Mouse (Mus musculus) heart, adult 2 months (tissue): Measurements from ENCODE around the gene Fahd1. TPM values are rescaled to one million over a fixed set of nuclear protein-coding genes. Genes with fewer than 3 reads are reported as not detected.

Experiments
- DNase-seq, 2 experiments: peaks; one replicate each; pipeline ENCODE4 v3.0.0; 2021
- H3K27ac ChIP-seq: fragments of 200-600 bp; 2 replicates; pipeline ENCODE4 v1.8.1; 2022
- H3K27me3 ChIP-seq: fragments of 200-500 bp; 2 replicates; pipeline ENCODE4 v1.6.1; 2012; ENCODE audit warnings: mild to moderate bottlenecking, low read length, inconsistent platforms, mixed read lengths; ENCODE audit not compliant: control insufficient read depth, insufficient read depth
- H3K36me3 ChIP-seq: fragments of 200-500 bp; 2 replicates; pipeline ENCODE4 v1.6.1; 2012; ENCODE audit warnings: low read length, inconsistent platforms; ENCODE audit not compliant: control insufficient read depth, insufficient read depth
- H3K4me1 ChIP-seq: fragments of 200-500 bp; 2 replicates; pipeline ENCODE4 v1.6.1; 2011; ENCODE audit warnings: low read length; ENCODE audit not compliant: control insufficient read depth, insufficient read depth
- H3K4me3 ChIP-seq: fragments of 200-600 bp; 2 replicates; pipeline ENCODE4 v1.8.1; 2022
- H3K79me2 ChIP-seq: fragments of 200-500 bp; replicated peaks from 2 replicates; pipeline ENCODE4 v1.6.1; 2012; ENCODE audit warnings: mild to moderate bottlenecking, inconsistent platforms, low read length, moderate library complexity, mixed read lengths; ENCODE audit not compliant: control insufficient read depth, insufficient read depth
- H3K9ac ChIP-seq: fragments of 200-500 bp; 2 replicates; pipeline ENCODE4 v1.6.1; 2012; ENCODE audit warnings: low read depth, mild to moderate bottlenecking, control low read depth, inconsistent platforms, low read length, mixed read lengths
- CTCF ChIP-seq: fragments of 200-600 bp; IDR thresholded peaks from 2 replicates; pipeline ENCODE4 v1.8.1; 2022; ENCODE audit warnings: antibody characterized with exemption, mild to moderate bottlenecking, moderate library complexity
- EP300 ChIP-seq: fragments of 200-500 bp; IDR thresholded peaks from 2 replicates; pipeline ENCODE4 v1.6.1; 2011; ENCODE audit warnings: low read depth, low read length, control low read depth; ENCODE audit not compliant: insufficient read depth
- POLR2A ChIP-seq: fragments of 200-500 bp; IDR thresholded peaks from 2 replicates; pipeline ENCODE4 v1.6.1; 2011; ENCODE audit warnings: mild to moderate bottlenecking, low read depth, low read length, control low read depth; ENCODE audit not compliant: insufficient read depth
- WGBS: fragments of 180-500 bp; shearing (Covaris S2); methylation state at CpG from one replicate; pipeline ENCODE4 v1.1.7; 2018; 5-methylcytosine and 5-hydroxymethylcytosine counted together
- intact Hi-C: fragments of 180-260 bp; cut with DNase I; formaldehyde crosslinking; loops from one replicate; pipeline ENCODE4 v1.15.1; 2025
- polyA plus RNA-seq: library from polyadenylated mRNA; depleted of rRNA; stranded (reverse); fragments of >200 nt; gene quantifications from 2 replicates; pipeline ENCODE4 v1.2.3, GENCODE M21; 2012; rRNA removed
- total RNA-seq, 2 experiments: library from RNA; stranded (reverse); gene quantifications; 2 replicates each; pipeline ENCODE4 v1.2.3; 2021

The Fahd1 gene
- total and polyA plus RNA-seq, 3 experiments = 42.7 to 81.5 (median 80.3) TPM

DNA sequence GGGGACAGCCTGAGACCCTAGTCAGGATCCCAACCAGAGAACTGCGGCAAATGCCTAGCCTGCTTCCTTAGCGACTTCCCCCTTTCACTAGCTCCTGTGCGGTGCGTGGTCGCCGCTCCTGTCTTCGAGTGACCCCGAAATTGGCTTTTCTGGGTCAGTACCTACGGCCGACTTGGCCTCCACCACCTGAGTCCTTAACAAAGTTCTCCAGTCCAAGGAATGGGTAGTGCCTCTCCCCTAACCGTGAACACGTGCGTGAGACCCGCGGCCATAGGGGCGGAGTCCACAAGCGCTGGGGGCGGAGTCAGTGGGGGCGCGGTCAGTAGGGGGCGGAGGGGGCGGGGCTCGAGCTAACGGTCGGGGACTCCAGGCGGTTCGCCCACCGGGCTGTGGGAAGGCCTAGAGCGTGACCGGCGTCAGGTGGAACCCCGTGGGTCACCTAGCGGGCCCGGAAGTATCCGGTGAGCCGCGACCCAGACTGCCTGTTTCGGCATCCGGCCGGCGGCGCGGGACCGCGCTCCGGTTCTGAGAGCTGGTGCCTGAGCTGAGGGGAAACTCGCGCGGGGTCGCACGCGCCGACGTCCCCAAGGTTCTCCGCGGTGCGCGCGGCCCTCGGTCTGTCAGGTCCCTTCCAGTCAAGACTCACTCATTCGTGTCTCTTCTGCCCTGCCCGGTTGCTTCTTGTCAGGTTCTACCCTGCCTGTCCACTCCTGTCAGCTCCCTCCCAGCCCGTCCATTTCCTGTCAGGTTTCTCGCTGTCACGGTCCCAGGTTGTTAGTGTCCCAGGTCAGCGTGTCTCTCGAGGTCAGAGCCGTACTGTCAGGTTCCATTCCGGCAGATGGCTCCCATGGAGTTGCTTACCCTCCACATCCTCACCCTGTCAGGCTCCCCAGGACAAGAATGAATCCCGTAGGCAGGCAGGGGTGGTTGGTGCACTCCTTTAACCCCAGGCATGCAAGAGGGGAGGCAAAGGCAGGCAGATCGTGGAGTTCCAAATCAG lies 45.9 kb downstream of the Fahd1 start, which contains the start of gene Meiob:
Gene Meiob (plus strand): TSS at position 338 of the 1,000 bp plus-strand sequence.
- DNase-seq = peak; percentile 69 to 72
- Histone ChIP-seq H3K9ac (peak within 1 kb of the TSS; percentile 56), H3K27me3 (0 out of 2 replicates have a peak, but pooled peaks cover 2% of the 10 kb centered on the region), H3K4me3 (peak within 1 kb of the TSS; percentile 50), H3K27ac (no peak within 1 kb of the TSS), H3K4me1 (peaks cover 3% of the 10 kb centered on the region), H3K79me2 (no peaks in the 10 kb centered on the region), H3K36me3 (no peaks in the 10 kb centered on the region)
- intact Hi-C loops = no loop called here
- 1% methylated on average over 71 of the region's 71 CpGs for WGBS
- no peak for TF ChIP-seq EP300
- TF ChIP-seq POLR2A = no peak
- no peak for TF ChIP-seq CTCF

- no peak for TF ChIP-seq CTCF
- TF ChIP-seq POLR2A = no peak
- no peak for TF ChIP-seq EP300
- Histone ChIP-seq H3K4me3 (no peak overlapping the region), H3K27ac (no peak overlapping the region), H3K9ac (no peak overlapping the region), H3K4me1 (peaks cover 3% of the 10 kb centered on the region), H3K36me3 (no peaks in the 10 kb centered on the region), H3K79me2 (no peaks in the 10 kb centered on the region), H3K27me3 (no peaks in the 10 kb centered on the region; the same call in 1 of the 2 replicates)
- intact Hi-C loops = no loop called here
- 68% methylated on average over 3 of the region's 3 CpGs for WGBS
- DNase-seq = no peak
Observed at GRCm38 (mm10) chr17:24800524-24800923, 49.6 kb downstream of the Fahd1 start.

- DNase-seq = no peak
- peaks cover 1% of the 10 kb centered on the region for H3K4me1 ChIP-seq
- H3K27ac ChIP-seq = no peak overlapping the region
- no peaks in the 10 kb centered on the region; the same call in 1 of the 2 replicates for H3K27me3 ChIP-seq
- H3K79me2 ChIP-seq = no peaks in the 10 kb centered on the region
- 82% methylated on average over 4 of the region's 4 CpGs for WGBS
- no peak overlapping the region for H3K9ac ChIP-seq
- intact Hi-C loops = no loop called here
- no peak overlapping the region for H3K4me3 ChIP-seq
- H3K36me3 ChIP-seq = no peaks in the 10 kb centered on the region
- no peak for TF ChIP-seq EP300
- TF ChIP-seq CTCF = no peak
- TF ChIP-seq POLR2A = no peak
Observed at GRCm38 (mm10) chr17:24799476-24799875, 50.7 kb downstream of the Fahd1 start.

Other genes with a start within 250 kb of the Fahd1 start
- gene Tsc2, start 217.7 kb downstream of the Fahd1 start, total RNA-seq = 100 to 1,000 TPM; 104 to 110 TPM
- gene Tsc2, start 217.7 kb downstream of the Fahd1 start, polyA plus RNA-seq = 178 and 194 TPM in 2 replicates
- gene Nthl1, start 217.7 kb downstream of the Fahd1 start, total RNA-seq = 1 to 10 TPM; 2.9 to 3.4 TPM
- gene Nthl1, start 217.7 kb downstream of the Fahd1 start, polyA plus RNA-seq = 4.4 and 7.0 TPM in 2 replicates
- 100 to 1,000 TPM in 1 of 2 experiments, 10 to 100 TPM in 1; 100.0 to 110 TPM for gene Slc9a3r2, start 200.0 kb downstream of the Fahd1 start, total RNA-seq
- gene Slc9a3r2, start 200.0 kb downstream of the Fahd1 start, polyA plus RNA-seq = 125 and 147 TPM in 2 replicates
- not detected for gene Npw, start 191.9 kb downstream of the Fahd1 start, total RNA-seq
- gene Npw, start 191.9 kb downstream of the Fahd1 start, polyA plus RNA-seq = not detected in 2 replicates
- gene Zfp598, start 180.7 kb downstream of the Fahd1 start, total RNA-seq = 10 to 100 TPM; 17.4 to 17.5 TPM
- 28.1 and 29.9 TPM in 2 replicates for gene Zfp598, start 180.7 kb downstream of the Fahd1 start, polyA plus RNA-seq
- under 1 TPM; 0.16 to 0.30 TPM for gene Syngr3, start 160.4 kb downstream of the Fahd1 start, total RNA-seq
- gene Syngr3, start 160.4 kb downstream of the Fahd1 start, polyA plus RNA-seq = 0.43 and 1.00 TPM in 2 replicates
- 10 to 100 TPM; 20.3 to 21.5 TPM for gene Gfer, start 154.2 kb downstream of the Fahd1 start, total RNA-seq
- gene Gfer, start 154.2 kb downstream of the Fahd1 start, polyA plus RNA-seq = 14.0 and 14.6 TPM in 2 replicates
- gene Noxo1, start 154.1 kb downstream of the Fahd1 start, total RNA-seq = 1 to 10 TPM in 1 of 2 experiments, under 1 TPM in 1; 0.65 to 1.0 TPM
- 2.4 and 4.5 TPM in 2 replicates for gene Noxo1, start 154.1 kb downstream of the Fahd1 start, polyA plus RNA-seq
- 10 to 100 TPM; 17.4 to 19.4 TPM for gene Tbl3, start 142.7 kb downstream of the Fahd1 start, total RNA-seq
- gene Tbl3, start 142.7 kb downstream of the Fahd1 start, polyA plus RNA-seq = 34.2 and 39.2 TPM in 2 replicates
- gene Rnf151, start 132.3 kb downstream of the Fahd1 start, total RNA-seq = not detected
- 0.15 and 0.68 TPM in 2 replicates for gene Rnf151, start 132.3 kb downstream of the Fahd1 start, polyA plus RNA-seq
- 100 to 1,000 TPM; 675 to 722 TPM for gene Rps2, start 132.2 kb downstream of the Fahd1 start, total RNA-seq
- 2,277 and 2,346 TPM in 2 replicates for gene Rps2, start 132.2 kb downstream of the Fahd1 start, polyA plus RNA-seq
- gene Ndufb10, start 125.9 kb downstream of the Fahd1 start, total RNA-seq = 100 to 1,000 TPM; 916 to 992 TPM
- 1,269 and 1,412 TPM in 2 replicates for gene Ndufb10, start 125.9 kb downstream of the Fahd1 start, polyA plus RNA-seq
- gene Rpl3l, start 122.5 kb downstream of the Fahd1 start, total RNA-seq = 100 to 1,000 TPM; 386 to 472 TPM
- 213 and 215 TPM in 2 replicates for gene Rpl3l, start 122.5 kb downstream of the Fahd1 start, polyA plus RNA-seq
- 100 to 1,000 TPM; 154 to 178 TPM for gene Msrb1, start 113.7 kb downstream of the Fahd1 start, total RNA-seq
- 155 and 164 TPM in 2 replicates for gene Msrb1, start 113.7 kb downstream of the Fahd1 start, polyA plus RNA-seq
- not detected for gene Hs3st6, start 97.4 kb downstream of the Fahd1 start, total RNA-seq
- 0.10 TPM in 1 of 2 replicates, not detected in the other for gene Hs3st6, start 97.4 kb downstream of the Fahd1 start, polyA plus RNA-seq
- under 1 TPM; 0.14 to 0.18 TPM for gene Meiob, start 46.1 kb downstream of the Fahd1 start, total RNA-seq
- not detected in 2 replicates for gene Meiob, start 46.1 kb downstream of the Fahd1 start, polyA plus RNA-seq
- 10 to 100 TPM; 85.8 to 89.5 TPM for gene Hagh, start 10.2 kb downstream of the Fahd1 start, total RNA-seq
- 126 and 133 TPM in 2 replicates for gene Hagh, start 10.2 kb downstream of the Fahd1 start, polyA plus RNA-seq
- gene Igfals, start 15.6 kb upstream of the Fahd1 start, total RNA-seq = 10 to 100 TPM; 11.7 to 12.7 TPM
- gene Igfals, start 15.6 kb upstream of the Fahd1 start, polyA plus RNA-seq = 6.4 and 9.2 TPM in 2 replicates
- 10 to 100 TPM; 18.2 to 22.7 TPM for gene Nubp2, start 36.0 kb upstream of the Fahd1 start, total RNA-seq
- 17.8 and 17.9 TPM in 2 replicates for gene Nubp2, start 36.0 kb upstream of the Fahd1 start, polyA plus RNA-seq
- 10 to 100 TPM; 30.4 to 33.8 TPM for gene Spsb3, start 36.3 kb upstream of the Fahd1 start, total RNA-seq
- gene Spsb3, start 36.3 kb upstream of the Fahd1 start, polyA plus RNA-seq = 47.0 and 66.2 TPM in 2 replicates
- 10 to 100 TPM; 16.9 to 18.3 TPM for gene Eme2, start 44.7 kb upstream of the Fahd1 start, total RNA-seq
- gene Eme2, start 44.7 kb upstream of the Fahd1 start, polyA plus RNA-seq = 19.3 and 20.3 TPM in 2 replicates
- 100 to 1,000 TPM in 1 of 2 experiments, 10 to 100 TPM in 1; 95.6 to 102 TPM for gene Mrps34, start 44.8 kb upstream of the Fahd1 start, total RNA-seq
- gene Mrps34, start 44.8 kb upstream of the Fahd1 start, polyA plus RNA-seq = 102 and 133 TPM in 2 replicates
- gene Nme3, start 46.1 kb upstream of the Fahd1 start, total RNA-seq = 10 to 100 TPM; 30.7 to 37.7 TPM
- gene Nme3, start 46.1 kb upstream of the Fahd1 start, polyA plus RNA-seq = 46.4 and 55.2 TPM in 2 replicates
- gene Mapk8ip3, start 86.6 kb upstream of the Fahd1 start, total RNA-seq = 10 to 100 TPM; 60.0 to 67.9 TPM
- gene Mapk8ip3, start 86.6 kb upstream of the Fahd1 start, polyA plus RNA-seq = 74.4 and 105 TPM in 2 replicates
- gene Jpt2, start 110.3 kb upstream of the Fahd1 start, total RNA-seq = 1 to 10 TPM; 9.2 TPM
- 4.3 and 5.7 TPM in 2 replicates for gene Jpt2, start 110.3 kb upstream of the Fahd1 start, polyA plus RNA-seq
- gene Cramp1l, start 165.4 kb upstream of the Fahd1 start, total RNA-seq = 1 to 10 TPM; 9.4 to 9.8 TPM
- gene Cramp1l, start 165.4 kb upstream of the Fahd1 start, polyA plus RNA-seq = 9.6 and 13.7 TPM in 2 replicates
- gene Ift140, start 165.7 kb upstream of the Fahd1 start, total RNA-seq = 1 to 10 TPM; 3.1 to 5.0 TPM
- gene Ift140, start 165.7 kb upstream of the Fahd1 start, polyA plus RNA-seq = 4.6 and 5.2 TPM in 2 replicates
- gene Tmem204, start 233.2 kb upstream of the Fahd1 start, total RNA-seq = 10 to 100 TPM; 40.0 to 45.1 TPM
- 77.3 and 82.0 TPM in 2 replicates for gene Tmem204, start 233.2 kb upstream of the Fahd1 start, polyA plus RNA-seq